Mouse (Mus musculus): ENCODE results near the gene P3h4.

GRCm38 (mm10) chr11:100408835-100409462 lies 5.7 kb downstream of the P3h4 start:
- TF ChIP-seq EP300 (IDR thresholded peaks at IDR 0.05; ENCODE audit: insufficient read depth, low read depth, low read length) (no peak), CTCF (IDR thresholded peaks at IDR 0.05; ENCODE audit: low read depth, low read length) (no peak)
